Mouse (Mus musculus): ENCODE results near the gene Atp13a3. TPM values are rescaled to one million over a fixed set of nuclear protein-coding genes. Genes with fewer than 3 reads are reported as not detected.

Atp13a3 gene
- polyA plus RNA-seq, 1 experiment from 2014 or later = 13.3 TPM

DNA sequence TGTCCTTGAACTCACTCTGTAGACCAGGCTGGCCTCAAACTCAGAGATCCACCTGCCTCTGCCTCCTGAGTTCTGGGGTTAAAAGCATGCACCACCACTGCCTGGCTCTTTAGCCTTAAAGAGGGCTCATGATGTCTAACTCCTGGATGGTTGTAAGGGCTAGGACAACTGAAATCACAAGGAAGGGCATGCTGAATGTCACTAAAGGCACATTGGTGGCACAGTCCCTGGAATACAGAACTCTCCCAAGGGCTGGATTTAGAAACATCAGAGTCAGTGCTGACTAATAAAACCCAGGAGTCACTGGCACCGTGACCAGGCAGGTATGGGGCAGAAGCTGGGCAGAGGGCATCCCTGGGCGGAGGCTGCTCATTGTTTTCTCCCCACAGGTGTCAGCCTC lies 102.4 kb downstream of the Atp13a3 start:
- H3K4me2 ChIP-seq (ENCODE audit: low read depth, low read length) = no peak overlapping the region
- H3K27ac ChIP-seq (replicated peaks; ENCODE audit: low read depth, low read length) = no peak overlapping the region
- H3K9me3 ChIP-seq (replicated peaks; ENCODE audit: control insufficient read depth, low read length) = no peaks in the 10 kb centered on the region
- WGBS = 85% methylated on average over 2 of the region's 2 CpGs
- no peak overlapping the region for H3K9ac ChIP-seq (replicated peaks; ENCODE audit: low read length)
- no peak overlapping the region for H3K4me3 ChIP-seq (ENCODE audit: low read depth, low read length)
- DNase-seq (ENCODE audit: low spot score) = no peak
- no peaks in the 10 kb centered on the region for H3K36me3 ChIP-seq (replicated peaks; ENCODE audit: control insufficient read depth, insufficient read depth, low read depth, low read length)
- peaks cover 4% of the 10 kb centered on the region; the same call in 1 of the 2 replicates for H3K4me1 ChIP-seq (ENCODE audit: control insufficient read depth, insufficient read depth, low read length)
- ATAC-seq (replicated peaks; ENCODE audit: insufficient number of reproducible peaks, low FRiP score, low TSS enrichment, low read depth) = no peak
- peaks cover 11% of the 10 kb centered on the region for H3K27me3 ChIP-seq (ENCODE audit: control insufficient read depth, insufficient read depth, low read length)

DNA sequence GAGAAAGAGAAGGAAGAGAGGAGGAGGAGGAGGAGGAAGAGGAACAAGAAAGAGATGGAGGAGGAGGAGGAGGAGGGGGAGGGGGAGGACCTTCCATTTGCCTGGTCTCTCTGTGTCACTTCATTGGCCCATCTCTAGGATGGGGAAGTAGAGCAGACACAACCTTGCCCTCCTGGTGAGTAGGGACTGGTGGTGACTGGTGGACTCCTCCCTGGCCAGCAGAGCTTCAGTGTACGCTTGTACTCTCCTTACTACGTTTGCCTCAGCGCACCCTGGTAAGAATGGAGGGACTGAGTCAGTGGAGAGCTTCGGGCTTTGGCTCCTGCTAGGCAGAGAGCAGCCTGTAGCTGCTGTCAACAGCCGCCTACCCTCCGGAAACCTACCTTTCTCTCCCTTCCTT lies 103.1 kb downstream of the Atp13a3 start:
- H3K27ac ChIP-seq (replicated peaks; ENCODE audit: low read depth, low read length) = no peak overlapping the region
- no peaks in the 10 kb centered on the region for H3K9me3 ChIP-seq (replicated peaks; ENCODE audit: control insufficient read depth, low read length)
- H3K9ac ChIP-seq (replicated peaks; ENCODE audit: low read length) = no peak overlapping the region
- H3K4me3 ChIP-seq (ENCODE audit: low read depth, low read length) = no peak overlapping the region
- H3K36me3 ChIP-seq (replicated peaks; ENCODE audit: control insufficient read depth, insufficient read depth, low read depth, low read length) = no peaks in the 10 kb centered on the region
- 85% methylated on average over 6 of the region's 6 CpGs for WGBS
- no peak for DNase-seq (ENCODE audit: low spot score)
- H3K4me1 ChIP-seq (ENCODE audit: control insufficient read depth, insufficient read depth, low read length) = no peaks in the 10 kb centered on the region
- H3K4me2 ChIP-seq (ENCODE audit: low read depth, low read length) = no peak overlapping the region
- no peak for ATAC-seq (replicated peaks; ENCODE audit: insufficient number of reproducible peaks, low FRiP score, low TSS enrichment, low read depth)
- peaks cover 4% of the 10 kb centered on the region for H3K27me3 ChIP-seq (ENCODE audit: control insufficient read depth, insufficient read depth, low read length)

DNA sequence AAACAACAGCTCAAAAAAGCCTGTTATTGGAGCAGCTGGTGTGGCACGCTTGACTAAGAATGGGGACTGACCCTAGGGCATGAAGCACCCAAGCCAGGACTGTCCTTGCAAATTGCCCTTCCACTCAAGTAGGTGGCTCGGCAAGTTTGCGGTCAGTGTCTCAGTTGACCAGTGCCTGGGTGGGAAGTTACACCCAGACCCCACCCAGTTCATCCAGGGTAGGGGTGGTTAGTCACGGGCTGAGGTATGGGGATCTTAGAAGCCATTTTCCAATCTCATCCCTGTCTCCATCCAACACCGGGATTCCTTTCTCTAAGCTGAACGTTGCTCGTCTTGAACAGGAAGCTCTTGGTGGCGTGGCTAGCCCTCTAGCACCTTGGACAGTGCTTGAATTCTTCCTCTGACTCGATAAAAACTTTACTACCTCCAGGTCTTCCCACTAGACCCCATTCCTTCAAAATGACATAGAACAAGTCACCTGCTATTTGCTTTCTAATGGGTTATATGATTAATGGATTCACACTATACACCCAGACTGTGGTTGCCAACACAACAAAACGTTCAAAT lies 106.0 kb downstream of the Atp13a3 start:
- ATAC-seq (replicated peaks; ENCODE audit: insufficient number of reproducible peaks, low FRiP score, low TSS enrichment, low read depth) (no peak), DNase-seq (ENCODE audit: low spot score) (no peak)
- Histone ChIP-seq H3K27ac (replicated peaks; ENCODE audit: low read depth, low read length) (no peak overlapping the region), H3K4me2 (ENCODE audit: low read depth, low read length) (no peak overlapping the region), H3K27me3 (ENCODE audit: control insufficient read depth, insufficient read depth, low read length) (no peaks in the 10 kb centered on the region), H3K9ac (replicated peaks; ENCODE audit: low read length) (no peak overlapping the region), H3K9me3 (replicated peaks; ENCODE audit: control insufficient read depth, low read length) (no peaks in the 10 kb centered on the region), H3K4me1 (ENCODE audit: control insufficient read depth, insufficient read depth, low read length) (no peaks in the 10 kb centered on the region), H3K4me3 (ENCODE audit: low read depth, low read length) (no peak overlapping the region), H3K36me3 (replicated peaks; ENCODE audit: control insufficient read depth, insufficient read depth, low read depth, low read length) (no peaks in the 10 kb centered on the region)
- WGBS = 69% methylated on average over 10 of the region's 10 CpGs

DNA sequence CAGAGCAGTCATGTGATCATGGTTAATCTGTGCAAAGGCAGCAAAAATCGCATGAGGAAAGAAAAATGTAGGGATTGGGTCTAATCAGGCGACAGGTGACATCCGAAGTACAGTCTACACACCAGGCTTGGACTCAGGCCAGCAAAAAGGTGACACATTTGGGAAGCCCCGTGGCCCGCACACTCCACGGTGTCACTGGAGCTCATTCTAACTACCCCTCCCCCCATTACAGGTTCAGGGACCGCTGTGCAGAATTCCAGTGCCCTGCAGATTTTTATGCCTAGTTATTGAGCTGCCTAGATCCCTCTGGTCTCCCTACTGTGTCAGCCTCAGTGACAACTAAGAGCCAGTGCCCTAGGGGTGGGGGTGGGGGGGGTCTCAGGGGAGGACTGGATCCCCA lies 108.3 kb downstream of the Atp13a3 start:
- DNase-seq (ENCODE audit: low spot score) = no peak
- Histone ChIP-seq H3K27me3 (ENCODE audit: control insufficient read depth, insufficient read depth, low read length) (no peaks in the 10 kb centered on the region), H3K9ac (replicated peaks; ENCODE audit: low read length) (no peak overlapping the region), H3K4me3 (ENCODE audit: low read depth, low read length) (no peak overlapping the region), H3K4me1 (ENCODE audit: control insufficient read depth, insufficient read depth, low read length) (no peaks in the 10 kb centered on the region), H3K4me2 (ENCODE audit: low read depth, low read length) (no peak overlapping the region), H3K9me3 (replicated peaks; ENCODE audit: control insufficient read depth, low read length) (no peaks in the 10 kb centered on the region), H3K36me3 (replicated peaks; ENCODE audit: control insufficient read depth, insufficient read depth, low read depth, low read length) (no peaks in the 10 kb centered on the region), H3K27ac (replicated peaks; ENCODE audit: low read depth, low read length) (no peak overlapping the region)
- no peak for ATAC-seq (replicated peaks; ENCODE audit: insufficient number of reproducible peaks, low FRiP score, low TSS enrichment, low read depth)
- WGBS = 87% methylated on average over 7 of the region's 7 CpGs

DNA sequence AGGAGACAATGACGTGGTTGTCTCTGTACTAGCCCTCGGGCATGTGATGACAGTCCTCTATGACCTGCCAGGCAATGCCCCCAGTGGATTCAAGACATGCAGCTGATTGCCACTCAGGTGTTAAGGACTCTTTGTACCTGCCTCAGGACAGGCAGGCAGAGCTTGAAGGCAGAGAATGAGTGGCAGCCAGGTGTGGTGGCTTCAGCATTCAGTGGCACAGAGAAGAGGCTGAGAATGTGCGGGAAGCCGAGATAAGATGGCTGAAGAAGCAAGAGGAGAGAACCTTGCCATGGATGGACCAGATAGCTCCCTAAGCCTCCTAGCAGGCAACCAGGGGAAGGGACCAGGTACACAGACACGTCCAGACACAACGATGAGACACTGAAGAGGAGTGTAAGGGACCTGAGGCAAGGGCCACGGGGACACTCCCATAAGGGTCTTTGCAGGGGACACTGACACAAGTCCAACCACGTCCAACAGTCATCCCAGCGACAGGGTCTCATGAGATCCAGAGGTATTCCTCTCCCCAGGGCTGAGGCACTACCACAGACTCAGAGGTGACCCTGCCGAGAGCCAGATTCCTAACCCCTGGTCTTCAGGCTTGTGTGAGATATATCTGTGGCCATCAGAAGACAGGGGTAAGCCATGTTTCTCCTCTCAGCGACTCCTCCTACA lies 109.0 kb downstream of the Atp13a3 start:
- no peak overlapping the region for H3K4me3 ChIP-seq (ENCODE audit: low read depth, low read length)
- H3K4me2 ChIP-seq (ENCODE audit: low read depth, low read length) = no peak overlapping the region
- no peak overlapping the region for H3K27ac ChIP-seq (replicated peaks; ENCODE audit: low read depth, low read length)
- no peak overlapping the region for H3K9ac ChIP-seq (replicated peaks; ENCODE audit: low read length)
- DNase-seq (ENCODE audit: low spot score) (no peak), ATAC-seq (replicated peaks; ENCODE audit: insufficient number of reproducible peaks, low FRiP score, low TSS enrichment, low read depth) (no peak)
- H3K36me3 ChIP-seq (replicated peaks; ENCODE audit: control insufficient read depth, insufficient read depth, low read depth, low read length) = no peaks in the 10 kb centered on the region
- no peaks in the 10 kb centered on the region for H3K4me1 ChIP-seq (ENCODE audit: control insufficient read depth, insufficient read depth, low read length)
- WGBS = 86% methylated on average over 11 of the region's 11 CpGs
- no peaks in the 10 kb centered on the region for H3K9me3 ChIP-seq (replicated peaks; ENCODE audit: control insufficient read depth, low read length)
- no peaks in the 10 kb centered on the region for H3K27me3 ChIP-seq (ENCODE audit: control insufficient read depth, insufficient read depth, low read length)

DNA sequence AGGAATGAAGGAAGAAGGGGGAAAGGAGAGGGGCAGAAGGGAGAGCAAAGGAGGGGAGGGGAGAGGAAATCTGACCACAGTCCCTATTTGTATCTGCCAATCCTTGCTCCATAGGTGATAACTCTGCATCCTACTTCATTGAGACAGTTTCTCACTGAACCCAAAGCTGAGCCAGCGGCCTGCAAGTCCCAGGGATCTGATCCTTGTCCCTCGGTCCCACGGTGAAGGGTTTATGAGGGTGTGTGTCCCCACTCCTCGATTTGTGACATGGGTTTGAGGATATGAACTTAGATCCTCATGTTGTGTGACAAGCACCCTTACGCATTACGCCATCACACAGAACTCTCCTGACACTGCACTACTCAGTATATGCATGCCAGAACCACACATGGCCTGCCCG lies 110.7 kb downstream of the Atp13a3 start:
- Histone ChIP-seq H3K27ac (replicated peaks; ENCODE audit: low read depth, low read length) (no peak overlapping the region), H3K36me3 (replicated peaks; ENCODE audit: control insufficient read depth, insufficient read depth, low read depth, low read length) (no peaks in the 10 kb centered on the region), H3K27me3 (ENCODE audit: control insufficient read depth, insufficient read depth, low read length) (no peaks in the 10 kb centered on the region), H3K9ac (replicated peaks; ENCODE audit: low read length) (no peak overlapping the region), H3K4me3 (ENCODE audit: low read depth, low read length) (no peak overlapping the region), H3K4me2 (ENCODE audit: low read depth, low read length) (no peak overlapping the region), H3K9me3 (replicated peaks; ENCODE audit: control insufficient read depth, low read length) (no peaks in the 10 kb centered on the region), H3K4me1 (ENCODE audit: control insufficient read depth, insufficient read depth, low read length) (no peaks in the 10 kb centered on the region)
- ATAC-seq (replicated peaks; ENCODE audit: insufficient number of reproducible peaks, low FRiP score, low TSS enrichment, low read depth) (no peak), DNase-seq (ENCODE audit: low spot score) (no peak)
- 88% methylated on average over 7 of the region's 7 CpGs for WGBS

DNA sequence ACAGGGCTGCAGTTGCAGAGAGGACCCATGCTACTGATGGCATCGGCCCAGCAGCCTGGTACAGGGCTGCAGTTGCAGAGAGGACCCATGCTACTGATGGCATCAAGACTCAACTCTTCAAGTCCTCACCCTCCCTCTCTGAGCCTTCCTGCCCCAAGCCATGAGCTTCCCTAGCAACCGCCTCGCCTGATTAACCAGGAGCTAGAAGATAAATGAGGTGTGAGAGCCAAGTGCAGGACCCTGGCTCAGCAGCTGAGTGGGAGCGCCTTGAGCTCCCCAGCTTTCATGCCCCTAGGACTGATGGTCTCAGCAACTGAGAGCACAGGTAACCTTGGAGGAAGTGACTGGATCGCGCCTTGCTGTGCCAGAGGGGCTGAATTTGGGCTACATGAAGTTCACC lies 115.3 kb downstream of the Atp13a3 start:
- ATAC-seq (replicated peaks; ENCODE audit: insufficient number of reproducible peaks, low FRiP score, low TSS enrichment, low read depth) = no peak
- Histone ChIP-seq H3K36me3 (replicated peaks; ENCODE audit: control insufficient read depth, insufficient read depth, low read depth, low read length) (no peaks in the 10 kb centered on the region), H3K27ac (replicated peaks; ENCODE audit: low read depth, low read length) (no peak overlapping the region), H3K9me3 (replicated peaks; ENCODE audit: control insufficient read depth, low read length) (no peaks in the 10 kb centered on the region), H3K9ac (replicated peaks; ENCODE audit: low read length) (no peak overlapping the region), H3K4me3 (ENCODE audit: low read depth, low read length) (no peak overlapping the region), H3K4me1 (ENCODE audit: control insufficient read depth, insufficient read depth, low read length) (peaks cover under 1% of the 10 kb centered on the region; the same call in 1 of the 2 replicates), H3K4me2 (ENCODE audit: low read depth, low read length) (no peak overlapping the region), H3K27me3 (ENCODE audit: control insufficient read depth, insufficient read depth, low read length) (no peaks in the 10 kb centered on the region)
- 81% methylated on average over 6 of the region's 6 CpGs for WGBS
- DNase-seq (ENCODE audit: low spot score) = no peak

DNA sequence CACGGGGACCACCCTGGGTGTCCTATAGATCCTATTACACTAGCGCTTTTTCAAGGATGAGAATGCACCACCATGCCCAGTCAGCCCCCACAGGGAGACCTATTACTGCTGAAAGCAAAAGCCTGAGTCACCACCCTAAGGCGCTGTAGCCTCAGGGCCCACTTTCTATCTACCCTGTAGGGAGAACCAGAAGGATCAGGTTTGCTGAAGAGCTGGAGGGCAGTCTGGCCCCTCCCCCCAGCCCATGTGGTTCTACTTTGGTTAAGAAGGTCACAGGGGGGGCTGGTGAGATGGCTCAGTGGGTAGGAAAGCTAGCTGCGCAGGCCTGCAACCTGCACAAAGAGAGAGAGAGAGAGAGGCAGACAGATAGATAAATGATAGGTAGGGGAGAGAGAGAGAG lies 120.1 kb downstream of the Atp13a3 start:
- peaks cover 6% of the 10 kb centered on the region for H3K4me1 ChIP-seq (ENCODE audit: control insufficient read depth, insufficient read depth, low read length)
- H3K4me2 ChIP-seq (ENCODE audit: low read depth, low read length) = no peak overlapping the region
- no peaks in the 10 kb centered on the region for H3K36me3 ChIP-seq (replicated peaks; ENCODE audit: control insufficient read depth, insufficient read depth, low read depth, low read length)
- ATAC-seq (replicated peaks; ENCODE audit: insufficient number of reproducible peaks, low FRiP score, low TSS enrichment, low read depth) (no peak), DNase-seq (ENCODE audit: low spot score) (peak; percentile 70)
- H3K9ac ChIP-seq (replicated peaks; ENCODE audit: low read length) = no peak overlapping the region
- H3K9me3 ChIP-seq (replicated peaks; ENCODE audit: control insufficient read depth, low read length) = no peaks in the 10 kb centered on the region
- no peak overlapping the region for H3K27ac ChIP-seq (replicated peaks; ENCODE audit: low read depth, low read length)
- 45% methylated on average over 4 of the region's 4 CpGs for WGBS
- no peak overlapping the region for H3K4me3 ChIP-seq (ENCODE audit: low read depth, low read length)
- peaks cover 8% of the 10 kb centered on the region for H3K27me3 ChIP-seq (ENCODE audit: control insufficient read depth, insufficient read depth, low read length)
